Mouse (Mus musculus) erythroblast, embryonic 14.5 days (primary cell): ENCODE data around the gene Btn2a2.

Experiments used
- GATA1 ChIP-seq: IDR thresholded peaks from 2 replicates; pipeline ENCODE4 v1.6.1; 2012; ENCODE audit warnings: low read length, inconsistent platforms, mixed read lengths
- TAL1 ChIP-seq: IDR thresholded peaks from 3 replicates; pipeline ENCODE4 v1.6.1; 2012; ENCODE audit warnings: low read length, inconsistent platforms, mixed read lengths

- TF ChIP-seq GATA1: no peak
- TF ChIP-seq TAL1: no peak
Observed at GRCm38 (mm10) chr13:23430734-23431133, 57.9 kb downstream of the Btn2a2 start.
